Mouse (Mus musculus) hindbrain, embryonic 14.5 days (tissue): ENCODE data around the gene Afap1l2. TPM values are rescaled to one million over a fixed set of nuclear protein-coding genes. Genes with fewer than 3 reads are reported as not detected.

Experiments used
- ATAC-seq: fragments of 200-750 bp; cut with Nextera tagmentation; 2 replicates; pipeline ENCODE4 v1.8.0; 2017; ENCODE audit warnings: moderate number of reproducible peaks, mild to moderate bottlenecking, moderate TSS enrichment, moderate library complexity; ENCODE audit not compliant: low FRiP score
- DNase-seq: peaks from one replicate; pipeline ENCODE4 v3.0.0-alpha.2; 2015; ENCODE audit warnings: low spot score
- H3K27ac ChIP-seq: fragments of 300-500 bp; sonication (generic); 2 replicates; pipeline ENCODE4 v1.5.1; 2014; ENCODE audit warnings: mild to moderate bottlenecking, moderate library complexity
- H3K27me3 ChIP-seq: fragments of 300-500 bp; sonication (generic); 2 replicates; pipeline ENCODE4 v1.6.1; 2014; ENCODE audit warnings: mild to moderate bottlenecking, low read length, mixed read lengths; ENCODE audit not compliant: control insufficient read depth, insufficient read depth
- H3K36me3 ChIP-seq: fragments of 300-500 bp; sonication (generic); replicated peaks from 2 replicates; pipeline ENCODE4 v1.6.1; 2014; ENCODE audit not compliant: control insufficient read depth, insufficient read depth
- H3K4me1 ChIP-seq: fragments of 300-500 bp; sonication (generic); replicated peaks from 2 replicates; pipeline ENCODE4 v1.6.1; 2014; ENCODE audit warnings: antibody characterized with exemption, low read length, mixed read lengths; ENCODE audit not compliant: control insufficient read depth, insufficient read depth
- H3K4me2 ChIP-seq: fragments of 300-500 bp; sonication (generic); replicated peaks from 2 replicates; pipeline ENCODE4 v1.6.1; 2014; ENCODE audit warnings: mild to moderate bottlenecking, moderate library complexity
- H3K4me3 ChIP-seq: fragments of 300-500 bp; sonication (generic); replicated peaks from 2 replicates; pipeline ENCODE4 v1.5.1; 2014; ENCODE audit warnings: mild to moderate bottlenecking, low read length
- H3K9ac ChIP-seq: fragments of 300-500 bp; sonication (generic); 2 replicates; pipeline ENCODE4 v1.6.1; 2014
- H3K9me3 ChIP-seq: fragments of 300-500 bp; sonication (generic); 2 replicates; pipeline ENCODE4 v1.6.1; 2016; ENCODE audit warnings: low read length; ENCODE audit not compliant: control insufficient read depth
- WGBS: fragments of 180-500 bp; shearing (Covaris S2); extraction: QIAGEN DNeasy Blood & Tissue Kit; methylation state at CpG from one replicate; pipeline ENCODE4 v1.1.7; 2014; 5-methylcytosine and 5-hydroxymethylcytosine counted together
- polyA plus RNA-seq: library from polyadenylated mRNA; unstranded; fragments of >200 nt; fragmentation: Nextera tagmentation; extraction: Ambion mirVana; gene quantifications from 2 replicates; pipeline ENCODE4 v1.2.1, GENCODE M21; 2014

Gene Afap1l2
- polyA plus RNA-seq, 1 experiment from 2014 or later: 13.7 TPM

DNA sequence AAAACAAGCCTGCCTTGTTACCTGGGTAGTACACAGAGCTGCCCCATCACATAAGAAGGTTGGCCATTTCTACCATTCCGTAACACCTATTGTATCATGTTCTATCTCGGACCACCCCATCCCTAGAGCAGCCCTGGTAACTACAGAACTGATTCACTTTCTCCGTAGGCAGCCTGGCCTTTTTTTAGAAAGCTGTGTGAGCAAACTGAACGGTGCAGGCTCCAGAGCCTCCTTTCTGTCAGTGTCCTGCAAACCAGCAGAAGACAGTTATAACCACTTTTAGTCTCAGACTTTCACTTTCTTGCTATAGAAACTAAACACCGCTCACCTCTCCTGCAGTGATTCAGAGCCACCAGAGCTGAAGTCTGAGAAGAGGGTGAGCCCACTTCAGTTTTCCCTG lies 7.4 kb downstream of the Afap1l2 start:
- Histone ChIP-seq H3K4me1 (peaks cover 13% of the 10 kb centered on the region), H3K36me3 (no peaks in the 10 kb centered on the region), H3K4me2 (no peak overlapping the region), H3K4me3 (no peak overlapping the region), H3K27me3 (no peaks in the 10 kb centered on the region), H3K9me3 (no peaks in the 10 kb centered on the region), H3K27ac (no peak overlapping the region), H3K9ac (no peak overlapping the region)
- DNase-seq (no peak), ATAC-seq (no peak)
- WGBS: 86% methylated on average over 5 of the region's 5 CpGs

DNA sequence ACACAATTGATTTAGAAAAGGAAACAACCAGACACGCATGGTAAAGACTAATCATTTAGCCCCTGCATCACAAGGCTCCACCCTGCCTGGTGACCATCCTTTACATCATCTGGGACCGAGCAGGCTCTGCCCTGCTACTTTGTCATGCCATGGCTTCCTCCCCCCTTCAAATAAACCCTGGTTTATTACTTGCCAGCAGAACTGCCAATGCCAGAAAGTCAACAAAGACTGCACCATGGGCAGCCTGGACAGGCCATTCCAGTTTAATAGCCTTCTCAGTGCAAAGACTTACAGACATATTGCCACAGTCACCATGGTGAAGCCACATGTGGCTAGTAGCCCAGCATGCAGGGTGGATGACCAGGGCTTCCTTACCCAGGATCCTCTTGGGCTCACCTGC lies 8.2 kb downstream of the Afap1l2 start:
- peak overlapping the region; percentile 47; the same call in 1 of the 2 replicates for H3K27ac ChIP-seq
- H3K36me3 ChIP-seq: no peaks in the 10 kb centered on the region
- H3K9me3 ChIP-seq: no peaks in the 10 kb centered on the region
- no peak for DNase-seq
- peaks cover 13% of the 10 kb centered on the region for H3K4me1 ChIP-seq
- no peak overlapping the region for H3K9ac ChIP-seq
- WGBS: 53% methylated on average over 2 of the region's 2 CpGs
- no peak overlapping the region for H3K4me2 ChIP-seq
- no peak overlapping the region for H3K4me3 ChIP-seq
- peak; percentile 39; the same call in 1 of the 2 replicates for ATAC-seq
- H3K27me3 ChIP-seq: no peaks in the 10 kb centered on the region

DNA sequence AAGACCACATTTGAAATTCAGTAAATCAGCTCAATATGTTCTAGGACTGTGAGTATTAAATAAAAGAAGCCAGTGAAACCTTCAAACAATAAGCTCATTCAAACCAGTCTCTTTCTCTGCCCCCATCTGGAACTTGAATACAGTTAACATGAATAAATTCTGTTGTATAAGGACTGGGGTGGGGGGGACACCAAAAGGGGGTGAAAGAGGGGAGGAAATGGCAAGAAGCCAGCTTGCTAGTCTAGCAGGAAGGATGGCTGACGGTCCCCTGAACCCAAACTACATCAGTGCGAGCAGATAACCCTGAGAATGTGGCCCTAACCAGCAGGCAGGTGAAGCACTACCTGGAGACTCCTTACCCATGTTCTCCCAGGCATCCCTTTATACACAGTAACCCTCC lies 9.1 kb downstream of the Afap1l2 start:
- peaks cover 13% of the 10 kb centered on the region for H3K4me1 ChIP-seq
- no peak for ATAC-seq
- H3K9ac ChIP-seq: no peak overlapping the region
- no peak overlapping the region for H3K4me2 ChIP-seq
- 59% methylated on average over 2 of the region's 2 CpGs for WGBS
- H3K27ac ChIP-seq: peak overlapping the region; percentile 47
- H3K27me3 ChIP-seq: no peaks in the 10 kb centered on the region
- no peaks in the 10 kb centered on the region for H3K36me3 ChIP-seq
- H3K4me3 ChIP-seq: no peak overlapping the region
- no peak for DNase-seq
- H3K9me3 ChIP-seq: no peaks in the 10 kb centered on the region

DNA sequence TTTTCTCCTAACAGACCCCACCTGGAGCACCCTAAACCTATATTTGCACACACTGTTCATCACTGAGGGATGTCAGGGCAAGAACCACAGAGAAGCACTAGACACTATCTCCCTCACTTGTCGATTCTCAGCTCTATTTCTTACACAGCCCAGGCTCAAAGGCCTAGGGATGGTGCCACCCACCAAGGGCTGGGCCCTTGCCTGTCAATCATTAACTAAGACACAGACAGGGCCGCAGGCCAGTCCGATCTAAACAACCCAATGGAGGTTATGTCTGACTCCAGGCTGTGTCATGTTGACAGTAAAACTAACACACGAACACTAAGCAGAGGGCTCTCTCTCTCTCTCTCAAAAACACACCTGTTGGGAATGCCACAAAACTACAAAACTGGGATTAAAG lies 9.7 kb downstream of the Afap1l2 start:
- Histone ChIP-seq H3K9ac (no peak overlapping the region), H3K36me3 (no peaks in the 10 kb centered on the region), H3K4me3 (no peak overlapping the region), H3K27me3 (no peaks in the 10 kb centered on the region), H3K9me3 (no peaks in the 10 kb centered on the region), H3K27ac (peak overlapping the region; percentile 44; the same call in 1 of the 2 replicates), H3K4me1 (peaks cover 13% of the 10 kb centered on the region), H3K4me2 (no peak overlapping the region)
- DNase-seq (no peak), ATAC-seq (no peak)
- WGBS: 86% methylated on average over 4 of the region's 4 CpGs

DNA sequence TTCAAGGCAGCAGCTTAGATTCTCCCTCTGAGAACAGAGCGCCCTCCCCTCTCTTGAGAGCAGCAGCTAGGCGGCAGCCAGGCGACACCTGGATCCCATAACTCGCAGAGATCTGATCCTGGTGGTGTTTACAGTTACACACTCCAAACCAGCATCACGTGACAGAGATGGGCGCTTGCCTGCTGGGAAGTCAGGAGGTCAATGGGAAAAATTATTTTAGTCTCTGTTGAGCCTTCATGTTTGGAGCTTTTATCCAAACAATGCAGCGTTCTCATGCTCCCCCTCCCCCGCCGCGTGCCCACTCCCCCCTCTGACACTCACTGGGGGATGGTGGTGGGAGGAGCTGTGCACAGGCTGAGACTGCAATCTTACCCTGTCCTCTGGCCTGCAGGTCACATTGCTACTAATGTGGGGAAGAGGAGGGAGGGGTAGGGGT lies 10.8 kb downstream of the Afap1l2 start:
- WGBS: 8% methylated on average over 10 of the region's 10 CpGs

DNA sequence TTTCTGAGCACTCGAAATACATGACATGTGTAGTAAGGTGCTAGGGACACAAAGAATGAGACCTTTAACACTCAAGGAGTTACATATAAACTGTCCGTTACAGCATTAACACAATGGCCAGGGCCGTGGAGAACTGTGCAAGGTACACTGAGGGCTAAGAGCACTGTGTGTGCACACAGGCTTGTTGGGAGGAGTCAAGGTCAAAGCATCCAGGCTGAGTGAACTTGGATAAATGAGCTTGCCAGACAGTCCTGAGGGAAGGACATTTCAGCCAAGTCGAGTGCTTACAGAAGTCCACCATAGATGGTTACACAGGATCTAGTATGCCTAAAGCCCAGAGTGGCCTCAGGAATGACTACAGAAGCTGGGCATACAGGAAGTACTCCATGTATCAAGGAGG lies 12.6 kb downstream of the Afap1l2 start:
- H3K9me3 ChIP-seq: no peaks in the 10 kb centered on the region
- peaks cover 19% of the 10 kb centered on the region for H3K4me1 ChIP-seq
- H3K4me2 ChIP-seq: no peak overlapping the region
- H3K27ac ChIP-seq: no peak overlapping the region
- H3K9ac ChIP-seq: no peak overlapping the region
- 88% methylated on average over 4 of the region's 4 CpGs for WGBS
- H3K36me3 ChIP-seq: no peaks in the 10 kb centered on the region
- no peaks in the 10 kb centered on the region for H3K27me3 ChIP-seq
- no peak for ATAC-seq
- H3K4me3 ChIP-seq: no peak overlapping the region
- no peak for DNase-seq

More for the DNA sequence above, 10.8 kb downstream of the Afap1l2 start:
- Histone ChIP-seq H3K9me3 (no peaks in the 10 kb centered on the region), H3K4me1 (peaks cover 13% of the 10 kb centered on the region), H3K4me2 (peak overlapping the region; percentile 27; the same call in 1 of the 2 replicates), H3K27ac (no peak overlapping the region), H3K36me3 (no peaks in the 10 kb centered on the region), H3K9ac (0 out of 2 replicates have a peak overlapping the region, but pooled peaks have one; percentile 6), H3K4me3 (no peak overlapping the region), H3K27me3 (no peaks in the 10 kb centered on the region)
- DNase-seq: no peak
- ATAC-seq: no peak

DNA sequence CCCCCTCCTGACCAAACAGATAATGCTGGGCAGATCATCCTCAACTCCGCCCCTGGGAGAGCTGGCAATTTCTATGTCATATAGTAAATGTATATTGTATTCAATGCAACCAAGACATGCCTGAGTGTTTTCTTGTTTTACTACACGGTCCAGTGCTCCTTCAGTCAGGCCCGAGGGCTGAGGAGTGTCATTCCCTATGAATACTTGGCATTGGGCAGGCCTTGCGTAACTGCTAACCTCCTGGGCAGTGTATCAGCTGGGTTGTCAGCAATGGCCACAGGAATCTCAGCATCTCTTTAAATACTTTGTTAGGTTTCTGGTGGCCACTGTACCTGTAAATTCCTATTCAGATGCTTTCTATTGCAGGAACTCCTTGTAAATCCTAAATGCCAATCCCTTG lies 13.4 kb downstream of the Afap1l2 start:
- no peak for DNase-seq
- Histone ChIP-seq H3K36me3 (no peaks in the 10 kb centered on the region), H3K27ac (no peak overlapping the region), H3K4me1 (peaks cover 25% of the 10 kb centered on the region), H3K4me3 (no peak overlapping the region), H3K9me3 (no peaks in the 10 kb centered on the region), H3K9ac (no peak overlapping the region), H3K27me3 (no peaks in the 10 kb centered on the region), H3K4me2 (no peak overlapping the region)
- 55% methylated on average over 4 of the region's 4 CpGs for WGBS
- ATAC-seq: no peak

DNA sequence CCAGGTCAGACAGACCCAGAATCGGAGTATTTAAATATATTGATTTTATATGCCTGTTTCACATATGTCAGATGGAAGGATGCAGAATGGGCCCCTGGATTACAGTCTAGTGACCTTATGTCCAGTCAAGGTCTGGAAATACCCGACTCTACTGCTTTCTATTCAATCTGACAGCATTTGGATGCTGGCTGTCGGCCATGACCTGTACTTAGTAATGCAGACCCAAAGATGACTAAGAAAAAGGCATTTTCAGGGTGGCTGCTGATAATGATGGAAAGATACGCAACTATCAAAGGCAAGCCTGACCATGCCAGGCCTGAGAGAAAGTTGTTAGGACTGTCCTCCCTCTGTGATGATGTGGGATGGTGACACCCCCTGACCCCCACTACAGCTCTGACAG lies 14.3 kb downstream of the Afap1l2 start:
- Histone ChIP-seq H3K9me3 (no peaks in the 10 kb centered on the region), H3K27ac (no peak overlapping the region), H3K4me2 (no peak overlapping the region), H3K36me3 (no peaks in the 10 kb centered on the region), H3K27me3 (no peaks in the 10 kb centered on the region), H3K9ac (no peak overlapping the region), H3K4me3 (no peak overlapping the region), H3K4me1 (peaks cover 31% of the 10 kb centered on the region)
- DNase-seq (no peak), ATAC-seq (no peak)
- 84% methylated on average over 4 of the region's 4 CpGs for WGBS

DNA sequence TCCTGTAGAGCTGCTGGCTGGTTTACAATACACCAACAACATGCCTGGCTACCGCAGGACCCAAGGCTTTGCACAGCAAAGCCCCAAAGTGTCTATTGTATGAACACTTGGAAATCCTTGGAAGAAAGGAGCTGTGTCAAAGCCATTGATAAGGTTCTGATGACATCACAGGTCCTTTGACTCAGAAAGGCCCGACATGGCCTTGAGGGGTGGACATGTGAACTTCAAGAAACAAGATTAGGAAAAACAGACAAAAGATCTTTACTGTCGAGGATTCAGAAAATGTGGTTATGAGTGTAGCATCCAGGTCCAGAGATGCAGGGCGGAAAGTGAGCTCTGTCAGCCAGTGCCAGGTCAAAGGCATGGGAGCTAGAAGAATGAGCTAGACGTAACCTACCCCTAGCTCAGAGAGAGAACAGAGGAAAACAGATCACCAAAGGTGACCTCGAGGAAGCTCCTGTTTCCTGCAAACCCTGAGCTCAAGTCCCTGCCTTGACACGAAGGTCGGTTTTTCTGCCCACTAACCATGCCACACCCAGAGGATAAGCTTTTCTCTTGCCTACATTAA lies 15.0 kb downstream of the Afap1l2 start:
- Histone ChIP-seq H3K9me3 (no peaks in the 10 kb centered on the region), H3K27me3 (no peaks in the 10 kb centered on the region), H3K4me3 (no peak overlapping the region), H3K27ac (no peak overlapping the region), H3K9ac (no peak overlapping the region), H3K4me2 (no peak overlapping the region), H3K36me3 (no peaks in the 10 kb centered on the region), H3K4me1 (peaks cover 31% of the 10 kb centered on the region)
- ATAC-seq (no peak), DNase-seq (no peak)
- WGBS: 80% methylated on average over 8 of the region's 8 CpGs
